Mouse (Mus musculus): ENCODE measurements around the gene Foxp1. TPM values are rescaled to one million over a fixed set of nuclear protein-coding genes. Genes with fewer than 3 reads are reported as not detected.

Gene Foxp1
- polyA plus RNA-seq, 1 experiment: 129 TPM

DNA sequence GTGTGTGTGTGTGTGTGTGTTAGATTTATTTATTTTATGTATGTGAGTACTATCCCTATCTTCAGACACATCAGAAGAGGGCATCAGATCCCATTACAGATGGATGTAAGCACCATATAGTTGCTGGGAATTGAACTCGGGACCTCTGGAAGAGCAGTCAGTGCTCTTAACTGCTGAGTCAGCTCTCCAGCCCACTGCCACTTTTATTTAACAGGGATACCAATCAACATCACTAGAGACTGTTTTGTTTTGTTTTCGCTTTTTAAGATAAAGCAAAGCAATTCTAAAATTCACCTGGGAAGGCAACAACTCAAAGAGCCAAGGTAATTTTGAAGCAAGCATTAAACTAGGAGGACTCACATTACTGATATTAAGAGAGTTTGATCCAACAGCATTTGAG is 23.9 kb upstream of the Foxp1 start:
- Histone ChIP-seq H3K4me3 (ENCODE audit: control insufficient read depth, insufficient read depth, low read length) (no peak overlapping the region), H3K27me3 (ENCODE audit: control insufficient read depth, insufficient read depth, low read length) (no peaks in the 10 kb centered on the region), H3K4me1 (replicated peaks; ENCODE audit: control insufficient read depth, insufficient read depth, low read length) (no peaks in the 10 kb centered on the region), H3K27ac (ENCODE audit: control insufficient read depth, insufficient read depth, low read length) (no peak overlapping the region), H3K36me3 (ENCODE audit: control insufficient read depth, insufficient read depth, low read length) (no peaks in the 10 kb centered on the region)
- 96% methylated on average over 2 of the region's 2 CpGs for WGBS
- DNase-seq: no peak
- TF ChIP-seq POLR2A (IDR thresholded peaks at IDR 0.05; ENCODE audit: control insufficient read depth, extremely low read depth, insufficient read depth, low read length, poor library complexity) (no peak), CTCF (IDR thresholded peaks at IDR 0.05; ENCODE audit: borderline replicate concordance, control insufficient read depth, extremely low read depth, insufficient read depth, low read length, poor library complexity) (no peak)

DNA sequence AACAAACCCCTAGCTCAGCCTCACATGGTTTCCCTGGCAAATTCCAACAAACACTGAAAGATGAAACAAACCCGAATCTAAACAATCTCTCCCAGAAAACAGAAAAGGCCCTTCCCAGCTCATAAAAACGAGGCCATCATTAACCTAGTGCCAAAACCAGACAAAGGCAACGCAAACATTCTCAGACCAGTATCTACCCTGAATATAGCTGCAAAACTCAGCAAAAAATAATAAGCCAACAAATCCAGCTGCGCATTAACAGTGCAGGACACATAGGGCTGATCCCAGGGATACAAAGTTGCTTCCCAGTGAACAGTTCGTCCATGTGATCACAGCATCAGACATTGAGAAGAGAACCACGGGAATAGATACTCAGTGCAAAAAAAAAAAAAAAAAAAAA is 22.9 kb upstream of the Foxp1 start:
- Histone ChIP-seq H3K4me1 (replicated peaks; ENCODE audit: control insufficient read depth, insufficient read depth, low read length) (no peaks in the 10 kb centered on the region), H3K36me3 (ENCODE audit: control insufficient read depth, insufficient read depth, low read length) (no peaks in the 10 kb centered on the region)
- DNase-seq: no peak

DNA sequence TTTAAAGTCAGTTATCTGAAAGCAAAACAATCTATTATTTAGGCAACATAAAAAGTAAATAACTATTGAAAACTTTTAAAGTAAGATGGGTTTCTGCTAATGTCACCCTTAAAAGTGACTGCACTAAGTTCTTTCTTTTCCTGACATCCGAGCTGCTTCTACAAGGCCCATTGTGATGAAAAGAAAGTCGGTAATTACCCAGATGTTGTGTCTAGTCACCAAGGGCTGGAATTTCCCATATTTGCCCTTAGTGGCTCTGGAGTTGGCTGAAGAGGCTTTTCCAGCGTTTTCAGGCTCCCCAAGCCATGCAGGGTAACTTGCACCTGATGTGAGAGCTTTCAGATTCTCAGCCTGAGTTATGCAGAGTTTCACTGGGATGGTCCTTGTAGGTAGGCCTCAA is 18.6 kb upstream of the Foxp1 start:
- Histone ChIP-seq H3K27ac (ENCODE audit: control insufficient read depth, insufficient read depth, low read length) (no peak overlapping the region), H3K4me3 (ENCODE audit: control insufficient read depth, insufficient read depth, low read length) (no peak overlapping the region), H3K36me3 (ENCODE audit: control insufficient read depth, insufficient read depth, low read length) (no peaks in the 10 kb centered on the region), H3K27me3 (ENCODE audit: control insufficient read depth, insufficient read depth, low read length) (no peaks in the 10 kb centered on the region), H3K4me1 (replicated peaks; ENCODE audit: control insufficient read depth, insufficient read depth, low read length) (no peaks in the 10 kb centered on the region; the same call in 1 of the 2 replicates)
- no peak for DNase-seq
- WGBS: 91% methylated on average over 3 of the region's 3 CpGs
- TF ChIP-seq CTCF (IDR thresholded peaks at IDR 0.05; ENCODE audit: borderline replicate concordance, control insufficient read depth, extremely low read depth, insufficient read depth, low read length, poor library complexity) (no peak), POLR2A (IDR thresholded peaks at IDR 0.05; ENCODE audit: control insufficient read depth, extremely low read depth, insufficient read depth, low read length, poor library complexity) (no peak)

More for the DNA sequence above, 22.9 kb upstream of the Foxp1 start:
- no peaks in the 10 kb centered on the region for H3K27me3 ChIP-seq (ENCODE audit: control insufficient read depth, insufficient read depth, low read length)
- TF ChIP-seq POLR2A (IDR thresholded peaks at IDR 0.05; ENCODE audit: control insufficient read depth, extremely low read depth, insufficient read depth, low read length, poor library complexity) (no peak), CTCF (IDR thresholded peaks at IDR 0.05; ENCODE audit: borderline replicate concordance, control insufficient read depth, extremely low read depth, insufficient read depth, low read length, poor library complexity) (no peak)
- 88% methylated on average over 6 of the region's 6 CpGs for WGBS
- H3K4me3 ChIP-seq (ENCODE audit: control insufficient read depth, insufficient read depth, low read length): no peak overlapping the region
- no peak overlapping the region for H3K27ac ChIP-seq (ENCODE audit: control insufficient read depth, insufficient read depth, low read length)

DNA sequence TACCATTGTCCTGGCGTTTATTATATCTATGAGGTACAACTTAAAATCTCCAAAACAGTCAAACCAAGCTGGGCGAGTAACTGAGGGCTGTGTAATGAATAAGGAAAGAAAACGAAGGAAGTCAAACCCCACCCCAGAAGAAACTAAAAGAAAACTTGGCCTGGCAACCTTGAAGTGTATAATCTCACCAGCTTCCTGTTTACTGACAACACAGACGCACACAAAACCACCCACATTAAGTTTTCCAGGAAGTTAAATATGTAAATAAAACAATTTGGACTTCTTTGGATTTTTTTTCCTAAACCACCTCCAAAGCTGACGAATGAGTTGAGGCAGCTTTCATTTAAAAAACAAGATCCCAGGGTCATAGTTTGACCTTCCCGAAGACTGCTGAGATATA is 18.1 kb upstream of the Foxp1 start:
- Histone ChIP-seq H3K4me3 (ENCODE audit: control insufficient read depth, insufficient read depth, low read length) (no peak overlapping the region), H3K27me3 (ENCODE audit: control insufficient read depth, insufficient read depth, low read length) (no peaks in the 10 kb centered on the region), H3K27ac (ENCODE audit: control insufficient read depth, insufficient read depth, low read length) (no peak overlapping the region), H3K4me1 (replicated peaks; ENCODE audit: control insufficient read depth, insufficient read depth, low read length) (no peaks in the 10 kb centered on the region; the same call in 1 of the 2 replicates), H3K36me3 (ENCODE audit: control insufficient read depth, insufficient read depth, low read length) (no peaks in the 10 kb centered on the region)
- DNase-seq: no peak
- TF ChIP-seq CTCF (IDR thresholded peaks at IDR 0.05; ENCODE audit: borderline replicate concordance, control insufficient read depth, extremely low read depth, insufficient read depth, low read length, poor library complexity): no peak
- no peak for TF ChIP-seq POLR2A (IDR thresholded peaks at IDR 0.05; ENCODE audit: control insufficient read depth, extremely low read depth, insufficient read depth, low read length, poor library complexity)
- 79% methylated on average over 6 of the region's 6 CpGs for WGBS

DNA sequence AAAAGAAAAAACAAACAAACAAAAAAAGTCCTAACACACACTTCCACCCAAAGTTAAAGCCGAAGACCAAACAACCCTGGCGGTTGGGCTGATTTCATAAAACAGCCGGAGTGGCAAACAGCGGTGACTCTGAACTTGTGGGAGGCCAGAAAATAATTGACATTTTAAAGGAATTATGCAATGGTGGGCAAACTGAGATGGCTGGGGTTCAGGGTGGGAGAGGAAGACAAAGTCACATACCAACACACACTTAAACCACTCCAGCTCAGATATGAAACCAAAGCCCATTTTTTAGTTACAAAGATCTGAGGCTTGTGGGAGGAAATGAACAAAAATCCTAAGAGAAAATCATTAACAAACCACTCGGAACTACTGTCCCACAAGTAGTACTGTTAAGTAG is 17.6 kb upstream of the Foxp1 start:
- H3K4me1 ChIP-seq (replicated peaks; ENCODE audit: control insufficient read depth, insufficient read depth, low read length): no peaks in the 10 kb centered on the region; the same call in 1 of the 2 replicates
- H3K27ac ChIP-seq (ENCODE audit: control insufficient read depth, insufficient read depth, low read length): no peak overlapping the region

DNA sequence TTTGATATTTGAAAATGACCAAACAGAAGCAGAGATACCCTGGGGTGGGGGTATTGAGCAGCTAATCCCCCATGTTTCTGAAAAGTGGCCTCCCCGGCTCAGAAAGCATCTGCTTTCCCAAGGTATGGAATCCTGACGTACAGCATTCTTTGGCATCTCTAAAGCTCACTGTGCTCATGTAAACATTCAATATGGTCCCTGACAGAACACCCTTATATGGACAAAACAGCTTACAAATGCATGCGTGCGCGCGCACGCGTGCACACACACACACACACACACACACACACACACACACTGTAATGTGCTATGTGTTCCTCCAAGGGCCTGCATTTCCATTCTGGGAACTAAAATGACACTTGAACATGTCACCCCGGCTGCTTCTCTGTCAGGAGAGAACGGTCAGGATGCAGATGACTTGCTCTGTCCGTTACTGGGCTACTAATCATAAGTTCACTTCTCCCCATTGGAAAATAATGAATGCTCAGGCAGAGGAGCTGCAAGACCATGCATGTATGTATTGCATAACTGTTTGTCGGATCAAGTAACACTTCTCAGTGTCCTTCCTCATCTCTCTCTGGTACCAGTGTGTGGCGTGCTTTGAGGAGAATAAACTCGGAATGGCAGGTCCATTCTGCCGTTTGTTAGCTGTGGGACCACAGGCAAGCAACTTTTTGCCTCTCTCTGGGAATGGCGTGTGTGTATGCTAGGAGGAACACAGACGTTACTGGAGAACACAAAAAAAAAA is 15.8 kb upstream of the Foxp1 start:
- no peak overlapping the region for H3K27ac ChIP-seq (ENCODE audit: control insufficient read depth, insufficient read depth, low read length)
- no peak for DNase-seq

More for the DNA sequence above, 17.6 kb upstream of the Foxp1 start:
- 85% methylated on average over 5 of the region's 5 CpGs for WGBS
- no peaks in the 10 kb centered on the region for H3K27me3 ChIP-seq (ENCODE audit: control insufficient read depth, insufficient read depth, low read length)
- TF ChIP-seq POLR2A (IDR thresholded peaks at IDR 0.05; ENCODE audit: control insufficient read depth, extremely low read depth, insufficient read depth, low read length, poor library complexity): no peak
- H3K4me3 ChIP-seq (ENCODE audit: control insufficient read depth, insufficient read depth, low read length): no peak overlapping the region
- no peaks in the 10 kb centered on the region for H3K36me3 ChIP-seq (ENCODE audit: control insufficient read depth, insufficient read depth, low read length)
- DNase-seq: no peak

More for the DNA sequence above, 15.8 kb upstream of the Foxp1 start:
- no peak for TF ChIP-seq POLR2A (IDR thresholded peaks at IDR 0.05; ENCODE audit: control insufficient read depth, extremely low read depth, insufficient read depth, low read length, poor library complexity)
- TF ChIP-seq CTCF (IDR thresholded peaks at IDR 0.05; ENCODE audit: borderline replicate concordance, control insufficient read depth, extremely low read depth, insufficient read depth, low read length, poor library complexity): no peak
- 97% methylated on average over 17 of the region's 17 CpGs for WGBS
- Histone ChIP-seq H3K36me3 (ENCODE audit: control insufficient read depth, insufficient read depth, low read length) (no peaks in the 10 kb centered on the region), H3K27me3 (ENCODE audit: control insufficient read depth, insufficient read depth, low read length) (no peaks in the 10 kb centered on the region), H3K4me3 (ENCODE audit: control insufficient read depth, insufficient read depth, low read length) (no peak overlapping the region), H3K4me1 (replicated peaks; ENCODE audit: control insufficient read depth, insufficient read depth, low read length) (no peaks in the 10 kb centered on the region; the same call in 1 of the 2 replicates)
